Mouse (Mus musculus) urinary bladder, postnatal 10 days (tissue): ENCODE measurements around the gene Nynrin.

Source experiments
- DNase-seq: peaks from one replicate; pipeline ENCODE4 v3.0.0; 2022; ENCODE audit warnings: low spot score

The Nynrin gene

DNA sequence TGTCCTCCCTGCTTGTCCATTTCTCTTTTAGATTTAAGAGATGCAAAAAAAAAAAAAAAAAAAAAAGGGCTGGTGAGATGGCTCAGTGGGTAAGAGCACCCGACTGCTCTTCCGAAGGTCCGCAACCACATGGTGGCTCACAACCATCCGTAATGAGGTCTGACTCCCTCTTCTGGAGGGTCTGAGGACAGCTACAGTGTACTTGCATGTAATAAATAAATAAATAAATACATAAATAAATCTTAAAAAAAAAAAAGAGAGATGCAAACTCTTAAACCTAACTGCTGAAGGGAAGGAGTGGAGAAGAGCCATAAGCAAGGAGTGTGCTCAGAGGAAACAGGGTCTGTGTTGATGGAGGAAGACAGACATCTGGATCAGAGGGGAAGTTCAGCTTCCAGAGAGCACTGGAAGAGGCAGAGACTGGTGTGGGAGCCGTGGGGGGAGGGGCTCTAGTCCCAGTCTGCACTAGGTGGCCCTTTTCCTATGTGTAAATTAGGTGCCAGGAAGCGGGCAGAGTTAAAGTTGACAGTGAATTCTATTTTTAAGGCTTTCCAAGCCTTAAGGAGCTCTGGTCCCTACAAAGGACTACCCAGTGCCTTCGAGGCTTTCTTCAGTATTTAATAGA, 24.6 kb downstream of the Nynrin start:
- no peak for DNase-seq

DNA sequence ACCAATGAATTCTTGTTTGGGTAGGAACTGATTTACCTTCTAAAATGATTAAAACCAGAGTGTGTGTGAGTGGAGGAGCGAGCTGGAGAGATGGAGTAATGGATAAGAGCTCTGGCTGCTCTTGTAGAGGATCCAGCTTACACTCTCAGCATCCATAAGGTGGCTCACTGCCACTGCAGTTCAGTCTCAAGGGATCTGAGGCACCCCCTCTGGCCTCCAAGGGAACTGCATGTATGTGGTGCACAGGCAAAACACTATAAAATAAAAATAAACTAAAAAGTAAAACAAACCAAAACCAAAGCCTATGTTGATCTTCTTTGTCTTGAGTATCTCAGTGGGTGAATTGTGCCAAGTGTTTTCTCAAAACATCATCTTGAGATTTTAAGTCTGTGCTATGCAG, 25.8 kb downstream of the Nynrin start:
- DNase-seq, result peak; percentile 36

GRCm38 (mm10) chr14:55880982-55881381, 27.2 kb downstream of the Nynrin start:
- DNase-seq, result no peak

- no peak for DNase-seq
Observed at GRCm38 (mm10) chr14:55882171-55882641, 28.4 kb downstream of the Nynrin start.

GRCm38 (mm10) chr14:55883149-55883661, 29.4 kb downstream of the Nynrin start:
- DNase-seq, result no peak

DNA sequence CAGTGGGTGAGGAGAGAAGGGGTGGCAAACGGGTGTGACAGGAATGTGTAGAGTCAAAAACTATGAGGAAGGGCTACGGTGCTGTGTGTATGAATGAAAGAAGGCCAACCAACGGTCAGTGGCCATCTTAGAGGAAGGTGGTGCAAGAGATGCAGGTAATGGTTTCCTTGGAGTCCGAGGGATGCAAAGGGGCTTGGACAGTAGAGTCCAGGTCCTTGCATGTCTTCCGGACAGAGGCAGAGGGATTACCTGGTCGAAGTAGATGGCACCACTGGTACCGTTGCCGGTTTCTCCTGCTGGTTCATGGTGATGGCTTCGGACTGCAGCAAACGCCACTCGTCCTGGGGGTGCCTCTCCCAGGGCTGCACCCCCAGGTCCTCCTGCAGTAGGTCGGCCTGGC, 29.9 kb downstream of the Nynrin start:
- DNase-seq, result no peak

DNA sequence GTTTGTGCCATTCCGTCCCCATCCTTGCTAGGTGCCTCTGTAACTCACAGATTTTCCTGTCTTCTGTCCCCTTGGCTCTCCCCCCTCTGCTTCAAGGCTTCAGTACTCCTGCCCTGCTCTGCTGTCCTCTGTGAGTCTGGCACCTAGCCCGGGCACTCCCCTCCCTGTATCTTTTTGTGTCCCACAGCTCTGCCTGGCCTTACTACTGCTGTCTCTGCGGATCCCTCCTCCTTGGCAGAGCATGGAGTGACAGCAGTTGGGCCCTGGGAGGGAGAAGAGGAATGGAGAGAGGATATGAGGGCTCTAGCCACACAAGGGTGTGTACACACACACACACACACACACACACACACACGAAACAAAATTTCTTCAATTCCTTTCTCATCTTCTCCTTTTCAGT, 30.4 kb downstream of the Nynrin start, which contains the start of gene Cbln3:
Gene Cbln3, minus strand, starts transcription at position 227 of the 400 bp plus-strand sequence.
- no peak for DNase-seq

GRCm38 (mm10) chr14:55884713-55885113, 30.9 kb downstream of the Nynrin start, which contains the start of gene Khnyn:
TSS of gene Khnyn (plus strand) at chr14:55884947.
- peak; percentile 66 for DNase-seq

DNA sequence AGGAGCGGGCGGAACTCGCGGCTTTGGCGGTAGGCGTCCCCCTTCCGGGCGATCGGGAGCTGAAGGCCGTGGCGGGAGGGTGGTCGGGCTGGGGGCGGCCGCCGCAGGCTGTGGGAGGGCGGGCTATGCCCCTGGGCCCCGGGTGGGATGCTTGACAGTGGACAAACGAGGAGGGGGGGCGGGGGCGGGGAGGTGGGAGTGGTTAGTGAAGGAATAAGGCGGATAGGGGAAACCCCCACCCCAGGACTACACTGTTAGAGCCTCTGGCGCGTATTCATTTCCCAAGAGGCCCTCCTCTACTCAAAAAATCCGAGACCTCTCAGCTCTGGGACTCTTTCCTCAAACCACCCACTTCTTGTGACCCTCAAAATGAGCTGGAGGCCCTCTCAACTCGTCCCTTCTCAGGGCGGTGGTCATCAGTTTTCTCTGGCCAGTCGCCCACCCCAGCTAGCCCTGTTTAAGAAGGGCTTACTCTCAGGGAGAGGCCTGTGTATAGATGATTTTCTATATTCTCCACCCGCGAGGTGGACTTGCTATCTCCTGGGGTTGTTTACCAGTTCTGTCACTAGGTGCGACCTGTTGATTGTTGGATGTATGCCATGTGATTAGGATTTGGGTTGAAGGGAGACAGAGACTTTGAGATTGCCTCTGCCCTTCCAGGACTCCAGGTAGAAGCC, 31.4 kb downstream of the Nynrin start:
- no peak for DNase-seq

GRCm38 (mm10) chr14:55885791-55886271, 32.0 kb downstream of the Nynrin start:
- DNase-seq, result no peak

DNA sequence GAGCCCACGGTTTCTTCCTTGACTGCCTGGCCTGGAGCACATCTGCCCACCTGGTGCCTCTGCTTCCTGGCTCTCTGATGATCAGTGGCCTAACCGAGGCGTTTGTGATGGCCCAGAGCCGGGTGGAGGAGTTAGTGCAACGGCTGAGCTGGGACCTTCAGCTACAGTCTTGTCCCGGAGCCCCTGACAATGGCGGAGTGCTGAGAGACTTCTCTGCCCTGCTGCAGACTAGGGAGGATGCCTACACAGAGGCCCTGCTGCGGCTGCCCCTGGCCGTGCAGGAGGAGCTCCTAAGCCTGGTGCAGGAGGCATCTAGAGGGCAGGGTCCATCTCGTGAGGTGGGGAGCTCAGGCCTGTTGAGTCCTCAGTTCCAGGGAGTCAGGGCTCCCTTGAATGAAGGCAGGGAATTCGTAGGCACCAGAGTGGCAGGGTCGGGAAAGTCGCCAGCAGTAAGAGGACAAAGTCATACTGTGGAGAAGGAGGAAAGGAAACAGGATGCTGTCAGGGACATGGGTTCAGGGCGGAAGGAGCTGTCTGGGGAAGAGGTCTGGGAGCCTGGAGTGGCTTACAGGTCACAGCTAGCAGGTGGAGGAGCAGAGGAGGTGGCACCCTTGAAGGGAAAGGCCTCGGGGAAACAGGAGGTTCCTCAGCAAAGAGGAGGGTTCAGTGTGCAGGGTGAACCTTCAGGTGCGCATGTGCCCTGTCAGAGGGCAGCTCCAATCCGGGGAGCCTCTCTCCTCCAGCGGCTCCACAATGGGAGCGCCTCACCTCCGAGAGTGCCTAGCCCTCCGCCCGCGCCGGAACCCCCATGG, 33.0 kb downstream of the Nynrin start:
- DNase-seq, result no peak

GRCm38 (mm10) chr14:55897671-55898070, 43.9 kb downstream of the Nynrin start:
- DNase-seq, result no peak

GRCm38 (mm10) chr14:55898947-55899346, 45.1 kb downstream of the Nynrin start:
- no peak for DNase-seq

DNA sequence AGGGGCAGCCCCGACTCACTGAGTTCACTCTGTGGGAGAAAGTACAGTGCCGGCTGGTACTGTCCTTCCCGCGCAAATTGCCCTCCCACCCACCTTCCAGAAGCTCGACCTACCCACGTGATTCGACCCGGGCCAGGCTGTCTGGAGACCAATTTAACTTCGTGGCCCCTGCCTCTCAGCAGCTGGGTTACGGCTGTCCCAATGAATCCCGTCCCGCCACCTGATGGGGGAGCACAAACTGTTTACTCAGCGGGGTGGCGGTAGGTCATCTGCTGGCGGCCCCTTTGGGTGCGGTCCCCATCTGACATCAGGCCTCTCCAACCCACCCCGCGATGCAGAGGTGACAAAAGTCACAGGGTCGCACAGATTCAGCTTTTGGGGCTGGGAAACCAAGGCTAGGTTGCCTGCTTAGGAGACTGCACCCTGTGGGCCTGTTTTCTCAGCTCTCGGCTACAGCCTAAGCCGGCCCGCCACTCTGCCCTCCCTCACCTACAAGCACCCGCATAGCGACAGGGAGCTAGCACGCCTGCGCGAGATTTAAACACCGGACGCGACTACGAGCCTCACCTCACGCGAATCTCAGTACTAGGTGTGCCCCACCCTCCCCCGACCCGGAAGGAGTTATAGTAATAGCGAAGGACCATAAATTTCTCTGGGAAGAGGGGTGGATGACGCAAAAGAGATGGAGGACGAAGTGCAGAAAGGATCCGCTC, 46.0 kb downstream of the Nynrin start, which contains the start of gene Sdr39u1:
Gene Sdr39u1, minus strand, starts transcription at position 593 of the 713 bp plus-strand sequence.
- DNase-seq, result peak; percentile 47

DNA sequence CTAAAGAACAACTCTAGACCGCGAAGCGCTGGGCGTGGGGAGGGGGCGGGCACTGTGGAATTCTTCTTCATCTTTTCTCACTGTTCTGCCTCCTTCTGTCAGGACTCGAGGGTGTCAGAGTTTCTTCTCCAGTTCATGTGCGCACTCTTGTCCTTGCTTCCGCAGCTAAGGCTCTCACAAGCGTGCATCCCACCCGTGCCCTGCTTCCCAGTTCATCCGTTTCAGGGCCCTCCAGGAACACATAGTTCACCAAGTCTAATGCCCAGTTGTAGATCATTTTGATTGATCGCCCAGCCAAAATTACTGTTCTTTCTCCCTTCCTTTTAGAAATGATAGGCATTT, 46.6 kb downstream of the Nynrin start:
- DNase-seq, result no peak

GRCm38 (mm10) chr14:55905518-55905917, 51.7 kb downstream of the Nynrin start:
- no peak for DNase-seq

DNA sequence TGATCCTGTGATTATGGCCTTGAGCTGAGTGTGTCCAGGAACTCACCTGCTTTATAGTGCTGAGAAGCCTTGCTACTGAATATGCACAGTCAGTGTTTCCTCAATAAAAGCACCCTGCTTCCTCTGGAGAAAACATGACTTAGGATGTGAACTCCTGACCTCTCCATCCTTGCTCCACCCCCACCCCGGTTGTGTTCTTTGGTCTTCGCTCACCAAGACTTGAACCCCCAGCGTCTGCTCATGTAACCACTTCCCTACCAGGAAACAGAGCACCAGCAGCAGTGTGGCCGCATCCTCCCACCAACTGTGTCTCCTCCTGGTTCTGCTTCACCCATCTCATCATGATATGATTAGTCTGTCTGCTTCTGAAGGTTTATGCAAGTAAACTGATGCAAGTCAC, 59.6 kb downstream of the Nynrin start:
- DNase-seq, result no peak

- no peak for DNase-seq
Observed at GRCm38 (mm10) chr14:55918240-55919082, 64.7 kb downstream of the Nynrin start.

- no peak for DNase-seq
Observed at GRCm38 (mm10) chr14:55922475-55923232, 68.8 kb downstream of the Nynrin start.
